Mouse (Mus musculus): ENCODE measurements at regions not wholly inside any gene's neighbourhood (a gene's known extent, or its start where the extent isn't known, plus 50 kb on each side); places are given as distances from the start of the nearest gene placed in this dataset.

DNA sequence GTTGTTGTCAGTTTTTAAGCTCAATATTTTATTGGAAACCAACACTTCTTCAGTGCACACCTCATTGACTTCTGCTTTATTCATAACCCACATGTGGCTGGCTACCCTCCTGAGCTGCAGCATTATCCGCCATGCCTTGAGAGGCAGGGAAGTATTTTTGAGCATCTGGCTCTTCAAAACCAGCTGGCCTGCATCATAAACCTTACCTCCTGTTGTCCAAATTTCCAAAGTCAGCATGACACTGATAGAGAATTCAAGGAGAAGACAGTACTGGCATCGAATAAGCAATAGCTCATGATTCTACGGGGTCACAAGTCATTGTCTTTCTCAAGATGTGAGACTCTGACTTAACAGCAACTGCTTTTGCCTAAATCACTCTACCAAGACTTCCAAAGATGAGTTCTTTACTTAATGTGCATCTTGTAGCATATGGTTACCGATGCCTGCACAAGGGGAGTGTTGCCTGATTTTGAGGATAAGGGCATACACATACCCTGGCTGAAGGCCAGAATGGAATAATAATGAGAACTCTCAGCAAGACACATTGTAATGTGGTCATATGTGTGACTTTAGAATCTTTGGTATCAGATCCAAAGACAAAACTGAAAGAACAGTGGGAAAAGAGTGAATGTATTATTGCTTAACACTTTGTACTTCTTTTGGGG, 1599.9 kb upstream of the Tenm3 start:
- peak; percentile 17 for DNase-seq (ENCODE audit: low read depth, low spot score)

All from mesoderm, embryonic 11.5 days (tissue).